In genomic region chr11:119392800-119393482, GRCm38 (mm10) we compare ENCODE assay signal across 8 mouse cellular contexts. TPM values are rescaled to one million over a fixed set of nuclear protein-coding genes. Genes with fewer than 3 reads are reported as not detected.
DNase-seq lines count a peak whose midpoint lies in the region; ATAC-seq lines count a peak whose summit lies in the region.

TSS of gene Rnf213 (plus strand) at chr11:119393100.

- H3K36me3 ChIP-seq in hindbrain, embryonic 11.5 days (ENCODE audit: control insufficient read depth, insufficient read depth, low read length) = no peaks in the 10 kb centered on the region

- peaks cover 72% of the 10 kb centered on the region for H3K27me3 ChIP-seq in hindbrain, embryonic 11.5 days (ENCODE audit: control insufficient read depth, insufficient read depth, low read length)

- peak; percentile 53; the same call in 1 of the 2 replicates for ATAC-seq in frontal cortex, adult (ENCODE audit: low TSS enrichment)
- ATAC-seq in hindbrain, embryonic 11.5 days (ENCODE audit: low FRiP score) = no peak

- H3K4me3 ChIP-seq in hindbrain, embryonic 11.5 days (ENCODE audit: low read depth, low read length) = peak within 1 kb of the TSS; percentile 32

- no peaks in the 10 kb centered on the region for H3K9me3 ChIP-seq in hindbrain, embryonic 11.5 days (ENCODE audit: control insufficient read depth, low read length)

- H3K4me1 ChIP-seq in hindbrain, embryonic 11.5 days (replicated peaks; ENCODE audit: control insufficient read depth, insufficient read depth, low read length) = peaks cover 5% of the 10 kb centered on the region; the same call in 1 of the 2 replicates

- 2% methylated on average over 19 of the region's 19 CpGs for WGBS in hindbrain, embryonic 11.5 days

- DNase-seq in MEL-GATA-1-ER (ENCODE audit: extremely low read depth, low read depth) = peak; percentile 49
- peak; percentile 72 for DNase-seq in c-Kit-positive CD71-positive TER-119-negative erythroid progenitor cells, embryonic 14.5 days (ENCODE audit: low read depth)
- peak; percentile 67 for DNase-seq in hindbrain, embryonic 11.5 days (ENCODE audit: low spot score)
- peak; percentile 16 to 24 for DNase-seq in layer of hippocampus, postnatal 14 days (ENCODE audit: low spot score in 2 of 2)
- peak; percentile 84 for DNase-seq in lung, postnatal 36 days
- peak; percentile 73 for DNase-seq in ovary, postnatal 36 days (ENCODE audit: low spot score)
- peak; percentile 67 to 72 for DNase-seq in thymus, postnatal 36 days

- H3K9ac ChIP-seq in hindbrain, embryonic 11.5 days (ENCODE audit: low read depth, low read length) = peak within 1 kb of the TSS; percentile 34; the same call in 1 of the 2 replicates

- no peak within 1 kb of the TSS for H3K27ac ChIP-seq in hindbrain, embryonic 11.5 days (ENCODE audit: low read depth, low read length)

- H3K4me2 ChIP-seq in hindbrain, embryonic 11.5 days (replicated peaks; ENCODE audit: low read depth, low read length) = peak within 1 kb of the TSS; percentile 41

RNA-seq across cellular contexts. Expression of gene Rnf213, which starts in this region (rescaled TPM):
- polyA plus RNA-seq in hindbrain, embryonic 11.5 days (2014; fragmentation: Nextera tagmentation; extraction: Ambion mirVana) = 2.0 and 2.1 TPM in 2 replicates
- total RNA-seq in layer of hippocampus, postnatal 14 days (2021) = 1 to 10 TPM; 3.4 to 3.5 TPM

Comparison
In these comparisons a context has a peak if more than half of its experiments do, and no peak if none do; other contexts are left out.
1. DNase-seq: peak in every context shown above with its lines; median percentile 84 in lung, postnatal 36 days; 73 in ovary, postnatal 36 days; 72 in c-Kit-positive CD71-positive TER-119-negative erythroid progenitor cells, embryonic 14.5 days; 70 in thymus, postnatal 36 days; 67 in hindbrain, embryonic 11.5 days; 49 in MEL-GATA-1-ER; 20 in layer of hippocampus, postnatal 14 days.